Mouse (Mus musculus) hindbrain, embryonic 14.5 days (tissue): ENCODE measurements around the gene Fam129a. TPM values are rescaled to one million over a fixed set of nuclear protein-coding genes. Genes with fewer than 3 reads are reported as not detected.
"Not testable (repeated sequence)": the region's sequence is repeated elsewhere in the genome, so short reads cannot be mapped to it uniquely, and the experiment has no call there.

Experiments
- ATAC-seq: fragments of 200-750 bp; cut with Nextera tagmentation; 2 replicates; pipeline ENCODE4 v1.8.0; 2017; ENCODE audit warnings: moderate number of reproducible peaks, mild to moderate bottlenecking, moderate TSS enrichment, moderate library complexity; ENCODE audit not compliant: low FRiP score
- DNase-seq: peaks from one replicate; pipeline ENCODE4 v3.0.0-alpha.2; 2015; ENCODE audit warnings: low spot score
- H3K27ac ChIP-seq: fragments of 300-500 bp; sonication (generic); 2 replicates; pipeline ENCODE4 v1.5.1; 2014; ENCODE audit warnings: mild to moderate bottlenecking, moderate library complexity
- H3K27me3 ChIP-seq: fragments of 300-500 bp; sonication (generic); 2 replicates; pipeline ENCODE4 v1.6.1; 2014; ENCODE audit warnings: mild to moderate bottlenecking, low read length, mixed read lengths; ENCODE audit not compliant: control insufficient read depth, insufficient read depth
- H3K36me3 ChIP-seq: fragments of 300-500 bp; sonication (generic); replicated peaks from 2 replicates; pipeline ENCODE4 v1.6.1; 2014; ENCODE audit not compliant: control insufficient read depth, insufficient read depth
- H3K4me1 ChIP-seq: fragments of 300-500 bp; sonication (generic); replicated peaks from 2 replicates; pipeline ENCODE4 v1.6.1; 2014; ENCODE audit warnings: antibody characterized with exemption, low read length, mixed read lengths; ENCODE audit not compliant: control insufficient read depth, insufficient read depth
- H3K4me2 ChIP-seq: fragments of 300-500 bp; sonication (generic); replicated peaks from 2 replicates; pipeline ENCODE4 v1.6.1; 2014; ENCODE audit warnings: mild to moderate bottlenecking, moderate library complexity
- H3K4me3 ChIP-seq: fragments of 300-500 bp; sonication (generic); replicated peaks from 2 replicates; pipeline ENCODE4 v1.5.1; 2014; ENCODE audit warnings: mild to moderate bottlenecking, low read length
- H3K9ac ChIP-seq: fragments of 300-500 bp; sonication (generic); 2 replicates; pipeline ENCODE4 v1.6.1; 2014
- H3K9me3 ChIP-seq: fragments of 300-500 bp; sonication (generic); 2 replicates; pipeline ENCODE4 v1.6.1; 2016; ENCODE audit warnings: low read length; ENCODE audit not compliant: control insufficient read depth
- WGBS: fragments of 180-500 bp; shearing (Covaris S2); extraction: QIAGEN DNeasy Blood & Tissue Kit; methylation state at CpG from one replicate; pipeline ENCODE4 v1.1.7; 2014; 5-methylcytosine and 5-hydroxymethylcytosine counted together
- polyA plus RNA-seq: library from polyadenylated mRNA; unstranded; fragments of >200 nt; fragmentation: Nextera tagmentation; extraction: Ambion mirVana; gene quantifications from 2 replicates; pipeline ENCODE4 v1.2.1, GENCODE M21; 2014

Fam129a gene
- polyA plus RNA-seq, 1 experiment from 2014 or later = 0.99 TPM

DNA sequence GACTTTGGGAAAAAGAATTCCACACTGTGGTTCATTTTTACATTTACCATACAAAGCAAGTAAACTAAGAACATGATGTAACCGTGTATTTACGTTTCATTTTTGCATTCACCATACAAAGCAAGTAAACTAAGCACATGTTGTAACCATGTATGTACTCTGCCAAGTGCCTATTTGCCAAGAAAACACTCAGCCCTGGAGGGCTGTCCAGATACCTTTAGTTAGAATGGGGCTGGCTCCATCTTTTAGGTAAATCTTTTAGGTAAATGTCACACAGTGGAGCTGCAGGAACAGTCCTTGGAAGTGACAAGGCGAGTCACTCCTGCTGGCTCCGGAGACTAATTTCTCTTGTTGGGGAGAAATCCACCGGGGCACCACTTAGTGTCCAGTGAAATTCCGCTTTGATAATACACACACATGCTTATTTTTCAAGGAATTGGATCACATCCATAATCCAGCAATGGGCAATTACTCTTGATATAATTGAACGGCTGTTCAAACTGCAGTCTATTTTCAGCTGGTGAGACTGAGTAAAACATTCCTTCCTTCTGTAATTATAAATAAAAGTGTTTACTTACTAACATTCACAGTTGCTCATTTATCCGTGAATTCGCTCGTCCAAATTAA, 150.5 kb downstream of the Fam129a start:
- Histone ChIP-seq H3K27ac (no peak overlapping the region), H3K36me3 (no peaks in the 10 kb centered on the region), H3K27me3 (no peaks in the 10 kb centered on the region), H3K9me3 (no peaks in the 10 kb centered on the region), H3K9ac (no peak overlapping the region), H3K4me1 (no peaks in the 10 kb centered on the region), H3K4me3 (no peak overlapping the region), H3K4me2 (no peak overlapping the region)
- WGBS = 65% methylated on average over 10 of the region's 10 CpGs
- no peak for ATAC-seq
- no peak for DNase-seq

DNA sequence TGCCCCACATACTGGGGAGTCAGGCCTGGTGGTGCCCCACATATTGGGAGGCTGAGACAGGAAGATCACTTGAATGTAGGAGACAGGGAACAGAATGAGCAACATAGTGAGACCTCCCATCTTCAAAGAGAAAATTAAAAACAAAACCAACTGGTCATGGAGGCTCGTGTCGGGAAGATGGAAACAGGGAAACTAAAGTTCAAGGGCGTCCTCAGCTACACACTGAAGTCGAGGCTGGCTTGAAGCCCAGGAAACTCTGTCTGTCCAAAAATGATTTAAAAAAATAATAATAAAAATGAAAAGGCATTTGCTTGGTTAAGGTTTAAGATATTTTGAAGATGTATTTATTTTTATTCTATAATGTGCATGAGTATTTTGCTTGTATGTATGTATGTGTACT, 152.8 kb downstream of the Fam129a start:
- no peak overlapping the region for H3K4me3 ChIP-seq
- H3K4me1 ChIP-seq = no peaks in the 10 kb centered on the region
- no peak overlapping the region for H3K4me2 ChIP-seq
- no peaks in the 10 kb centered on the region for H3K9me3 ChIP-seq
- H3K27me3 ChIP-seq = no peaks in the 10 kb centered on the region
- no peak overlapping the region for H3K27ac ChIP-seq
- DNase-seq (no peak), ATAC-seq (no peak)
- WGBS = 91% methylated on average over 4 of the region's 4 CpGs
- H3K9ac ChIP-seq = no peak overlapping the region
- H3K36me3 ChIP-seq = no peaks in the 10 kb centered on the region

DNA sequence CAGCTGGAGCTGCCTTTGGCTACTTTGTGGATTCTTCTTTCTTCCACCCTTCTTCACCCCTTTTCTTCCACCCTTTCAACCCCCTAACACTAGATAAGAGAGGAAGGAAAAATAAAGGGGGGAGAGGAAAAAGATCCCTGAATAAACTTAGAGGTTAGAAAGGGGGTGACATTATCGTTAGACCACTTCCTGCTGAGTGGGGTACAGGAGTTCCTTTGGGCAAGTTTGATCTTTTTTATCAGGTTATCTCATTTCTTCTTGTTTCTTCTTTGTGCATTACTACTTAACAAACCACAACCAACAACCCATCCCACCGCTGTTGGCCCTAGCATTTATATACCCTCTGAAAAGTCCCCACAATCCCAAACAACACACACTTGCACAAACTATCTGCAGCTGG, 154.6 kb downstream of the Fam129a start:
- H3K27ac ChIP-seq = no peak overlapping the region
- H3K36me3 ChIP-seq = no peaks in the 10 kb centered on the region
- DNase-seq (no peak), ATAC-seq (no peak)
- no peak overlapping the region for H3K4me2 ChIP-seq
- H3K9me3 ChIP-seq = no peaks in the 10 kb centered on the region
- H3K4me1 ChIP-seq = no peaks in the 10 kb centered on the region
- no peak overlapping the region for H3K4me3 ChIP-seq
- no peak overlapping the region for H3K9ac ChIP-seq
- H3K27me3 ChIP-seq = no peaks in the 10 kb centered on the region
- 88% methylated on average over 2 of the region's 2 CpGs for WGBS

DNA sequence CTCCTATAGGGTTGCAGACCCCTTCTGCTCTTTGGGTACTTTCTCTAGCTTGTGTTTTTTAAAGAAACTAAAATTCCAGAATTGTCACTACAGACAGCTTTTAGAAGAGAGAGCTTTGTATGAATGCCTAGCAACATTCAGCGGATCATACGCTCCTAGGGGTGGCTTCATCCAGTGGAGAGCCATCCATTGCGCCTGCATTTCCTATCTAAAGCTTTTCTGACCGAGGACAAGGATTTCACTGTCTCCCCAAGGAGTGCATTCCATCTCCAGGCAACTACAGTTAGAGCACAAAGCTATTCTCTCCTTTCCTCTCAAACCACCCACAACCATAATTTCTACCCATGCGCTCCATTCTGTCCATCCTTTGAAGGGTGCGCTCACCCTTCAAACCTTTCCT, 155.4 kb downstream of the Fam129a start:
- no peaks in the 10 kb centered on the region for H3K4me1 ChIP-seq
- H3K4me2 ChIP-seq = no peak overlapping the region
- no peaks in the 10 kb centered on the region for H3K9me3 ChIP-seq
- no peak for ATAC-seq
- H3K27ac ChIP-seq = no peak overlapping the region
- no peaks in the 10 kb centered on the region for H3K36me3 ChIP-seq
- no peaks in the 10 kb centered on the region for H3K27me3 ChIP-seq
- H3K9ac ChIP-seq = no peak overlapping the region
- no peak overlapping the region for H3K4me3 ChIP-seq
- no peak for DNase-seq
- WGBS = 68% methylated on average over 6 of the region's 6 CpGs

DNA sequence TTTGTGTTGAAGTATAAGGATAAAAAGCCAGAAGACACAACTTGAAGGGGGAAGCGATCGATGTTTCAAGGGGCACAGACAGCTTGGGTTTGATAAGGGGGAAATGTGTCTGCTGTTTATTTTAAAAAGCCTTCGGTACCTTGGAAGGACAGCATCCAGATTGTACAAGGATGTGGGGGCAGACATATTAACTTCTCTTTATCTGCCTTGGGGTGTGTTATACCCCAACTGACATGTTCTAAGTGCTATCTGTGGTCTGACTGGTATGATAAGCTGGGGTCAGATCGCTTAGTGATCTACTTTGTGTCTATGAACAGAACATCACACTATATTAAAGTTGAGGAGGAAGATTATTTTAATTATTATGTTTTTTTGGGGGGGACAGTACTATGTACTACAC, 157.2 kb downstream of the Fam129a start:
- Histone ChIP-seq H3K9ac (no peak overlapping the region), H3K27me3 (no peaks in the 10 kb centered on the region), H3K4me3 (no peak overlapping the region), H3K9me3 (no peaks in the 10 kb centered on the region), H3K4me2 (no peak overlapping the region), H3K4me1 (no peaks in the 10 kb centered on the region), H3K36me3 (no peaks in the 10 kb centered on the region), H3K27ac (no peak overlapping the region)
- 88% methylated on average over 4 of the region's 4 CpGs for WGBS
- DNase-seq = no peak
- no peak for ATAC-seq

GRCm38 (mm10) chr1:151737146-151737545, 166.2 kb downstream of the Fam129a start:
- H3K4me2 ChIP-seq = no peak overlapping the region
- H3K9me3 ChIP-seq = no peaks in the 10 kb centered on the region
- WGBS = 85% methylated on average over 2 of the region's 2 CpGs
- H3K27me3 ChIP-seq = no peaks in the 10 kb centered on the region
- DNase-seq = no peak
- no peak overlapping the region for H3K4me3 ChIP-seq
- H3K36me3 ChIP-seq = no peaks in the 10 kb centered on the region
- H3K4me1 ChIP-seq = no peaks in the 10 kb centered on the region
- H3K9ac ChIP-seq = no peak overlapping the region
- H3K27ac ChIP-seq = no peak overlapping the region
- ATAC-seq = no peak

DNA sequence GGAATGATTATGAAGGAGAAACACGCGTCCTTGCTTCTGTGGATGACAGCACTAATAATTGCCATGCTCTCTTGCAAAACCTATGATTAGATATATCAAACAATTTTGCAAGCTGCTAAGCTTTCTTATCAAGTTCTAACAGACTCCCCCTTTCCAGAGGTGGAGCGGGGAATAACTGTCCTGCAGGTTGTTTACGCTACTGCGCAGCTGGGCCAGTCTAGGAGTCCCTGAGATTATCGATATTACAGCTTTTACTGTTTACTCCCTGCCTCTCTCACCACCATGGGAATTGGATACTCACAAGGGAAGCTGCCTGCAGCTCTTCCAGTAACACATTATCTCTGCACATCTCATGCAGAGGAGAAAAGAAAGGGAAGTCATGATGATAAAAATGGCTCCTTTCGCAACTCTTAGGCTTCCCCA, 170.2 kb downstream of the Fam129a start:
- WGBS = 89% methylated on average over 7 of the region's 7 CpGs
- H3K36me3 ChIP-seq = no peaks in the 10 kb centered on the region
- no peaks in the 10 kb centered on the region for H3K27me3 ChIP-seq
- H3K4me3 ChIP-seq = no peak overlapping the region
- no peaks in the 10 kb centered on the region for H3K4me1 ChIP-seq
- ATAC-seq (no peak), DNase-seq (no peak)
- H3K9ac ChIP-seq = no peak overlapping the region
- H3K9me3 ChIP-seq = no peaks in the 10 kb centered on the region
- no peak overlapping the region for H3K27ac ChIP-seq
- H3K4me2 ChIP-seq = no peak overlapping the region

DNA sequence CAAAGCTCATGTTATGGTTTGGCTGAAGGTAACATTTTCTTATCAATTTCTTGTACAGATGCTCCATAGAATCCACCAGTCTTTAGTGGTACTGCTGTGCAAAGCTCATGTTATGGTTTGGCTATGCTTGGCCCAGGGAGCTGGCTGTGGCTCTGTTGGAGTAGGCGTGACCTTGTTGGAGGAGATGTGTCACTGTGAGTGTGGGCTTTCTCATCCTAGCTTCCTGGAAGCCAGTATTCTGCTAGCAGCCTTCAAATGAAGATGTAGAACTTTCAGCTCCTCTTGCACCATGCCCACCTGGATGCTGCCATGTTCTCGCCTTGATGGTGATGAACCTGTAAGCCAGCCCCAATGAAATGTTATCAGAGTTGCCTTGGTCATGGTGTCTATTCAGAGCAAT, 178.9 kb downstream of the Fam129a start:
- H3K4me1 ChIP-seq, H3K4me2 ChIP-seq, DNase-seq, ATAC-seq, H3K4me3 ChIP-seq, H3K27ac ChIP-seq, H3K36me3 ChIP-seq, H3K9ac ChIP-seq, H3K27me3 ChIP-seq, H3K9me3 ChIP-seq: not testable (repeated sequence)
- WGBS = 99% methylated on average over 2 of the region's 2 CpGs

DNA sequence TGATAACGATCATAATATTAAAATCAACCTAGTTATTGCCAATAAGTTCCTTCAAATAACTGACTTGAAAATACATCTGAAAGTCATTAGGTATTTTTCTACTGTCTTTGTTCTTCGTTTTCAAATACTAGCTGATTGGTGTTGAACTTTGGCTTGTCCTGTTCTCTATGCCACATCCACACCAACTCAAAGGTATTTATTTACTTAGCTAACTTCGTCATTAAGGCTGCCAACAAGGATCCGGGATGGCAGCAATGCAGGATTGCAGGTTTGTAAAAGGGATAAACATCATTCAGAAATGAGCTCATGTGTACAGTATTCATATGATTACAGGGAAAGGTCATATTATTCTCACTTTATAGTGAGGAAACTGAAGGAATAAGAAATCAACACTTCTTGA, 182.0 kb downstream of the Fam129a start:
- ATAC-seq = no peak

GRCm38 (mm10) chr1:151753374-151753929, 182.5 kb downstream of the Fam129a start:
- no peaks in the 10 kb centered on the region for H3K36me3 ChIP-seq
- no peak overlapping the region for H3K9ac ChIP-seq
- H3K27ac ChIP-seq = no peak overlapping the region
- H3K9me3 ChIP-seq = no peaks in the 10 kb centered on the region
- no peaks in the 10 kb centered on the region for H3K27me3 ChIP-seq
- WGBS = 86% methylated on average over 8 of the region's 8 CpGs
- DNase-seq = no peak
- H3K4me1 ChIP-seq = peaks cover 14% of the 10 kb centered on the region
- ATAC-seq = no peak
- H3K4me2 ChIP-seq = no peak overlapping the region
- no peak overlapping the region for H3K4me3 ChIP-seq

More for the DNA sequence above, 182.0 kb downstream of the Fam129a start:
- no peaks in the 10 kb centered on the region for H3K36me3 ChIP-seq
- H3K4me3 ChIP-seq = no peak overlapping the region
- H3K27ac ChIP-seq = no peak overlapping the region
- H3K27me3 ChIP-seq = no peaks in the 10 kb centered on the region
- 85% methylated on average over 4 of the region's 4 CpGs for WGBS
- peaks cover 14% of the 10 kb centered on the region for H3K4me1 ChIP-seq
- no peaks in the 10 kb centered on the region for H3K9me3 ChIP-seq
- no peak overlapping the region for H3K4me2 ChIP-seq
- H3K9ac ChIP-seq = no peak overlapping the region
- no peak for DNase-seq
